ENCODE assay signal across 8 mouse cellular contexts in the genomic region with DNA sequence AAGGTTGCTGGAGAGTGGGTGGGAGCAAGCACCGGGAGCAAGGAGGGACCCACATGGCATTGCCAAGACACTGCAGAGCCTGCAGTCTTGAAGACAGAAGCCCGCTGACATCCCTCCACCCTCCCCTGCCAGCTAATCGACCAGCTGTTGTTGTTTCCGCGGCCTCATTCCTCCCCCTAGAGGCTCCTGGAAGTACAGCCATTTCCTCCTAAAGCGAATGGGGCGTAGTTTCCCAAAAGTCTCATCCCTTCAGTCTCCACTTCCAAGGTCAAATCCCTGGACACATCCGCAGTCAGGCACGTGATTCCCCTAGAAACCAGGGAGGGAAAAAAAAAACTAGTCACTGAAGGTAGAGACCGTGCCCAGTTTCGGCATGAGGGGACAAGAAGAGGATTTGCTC. TPM values are rescaled to one million over a fixed set of nuclear protein-coding genes. Genes with fewer than 3 reads are reported as not detected.
DNase-seq lines count a peak whose midpoint lies in the region; ATAC-seq and TF ChIP-seq lines count a peak whose summit lies in the region.

No protein-coding gene starts in this region.

- no peaks in the 10 kb centered on the region for H3K4me1 ChIP-seq in embryonic fibroblast, embryonic 13.5 days (ENCODE audit: control insufficient read depth, insufficient read depth, low read length)
- H3K4me1 ChIP-seq in heart, embryonic 12.5 days (replicated peaks), result peaks cover 14% of the 10 kb centered on the region; the same call in 1 of the 2 replicates
- H3K4me1 ChIP-seq in kidney, embryonic 15.5 days, result peaks cover 6% of the 10 kb centered on the region
- H3K4me1 ChIP-seq in liver, embryonic 12.5 days, result peaks cover 13% of the 10 kb centered on the region; the same call in 1 of the 2 replicates
- H3K4me1 ChIP-seq in neural tube, embryonic 11.5 days (ENCODE audit: control insufficient read depth, insufficient read depth, low read length), result peaks cover 4% of the 10 kb centered on the region

- peak; percentile 55 for DNase-seq in CD4-positive helper T cell, adult 2 months (ENCODE audit: low read depth, low spot score)
- peak; percentile 78 to 85 for DNase-seq in adrenal gland, postnatal 36 days
- peak; percentile 75 for DNase-seq in neural tube, embryonic 11.5 days (ENCODE audit: low spot score)
- DNase-seq in thymus, adult 18-20 months, result peak; percentile 23 to 24

- H3K9me3 ChIP-seq in heart, embryonic 12.5 days (replicated peaks), result no peaks in the 10 kb centered on the region
- no peaks in the 10 kb centered on the region for H3K9me3 ChIP-seq in kidney, embryonic 15.5 days (replicated peaks)
- H3K9me3 ChIP-seq in liver, embryonic 12.5 days (replicated peaks), result no peaks in the 10 kb centered on the region
- H3K9me3 ChIP-seq in neural tube, embryonic 11.5 days (ENCODE audit: control insufficient read depth, low read length), result no peaks in the 10 kb centered on the region

- no peak for TF ChIP-seq POLR2A in embryonic fibroblast, embryonic 13.5 days (IDR thresholded peaks at IDR 0.05; ENCODE audit: low read depth, low read length)

- 3% methylated on average over 11 of the region's 11 CpGs for WGBS in heart, embryonic 12.5 days
- 6% methylated on average over 11 of the region's 11 CpGs for WGBS in kidney, embryonic 15.5 days
- WGBS in liver, embryonic 12.5 days (ENCODE audit: insufficient replicate concordance), result 8% methylated on average over 11 of the region's 11 CpGs
- 13% methylated on average over 11 of the region's 11 CpGs for WGBS in neural tube, embryonic 11.5 days

- peak overlapping the region; percentile 21; the same call in 1 of the 2 replicates for H3K9ac ChIP-seq in heart, embryonic 12.5 days
- H3K9ac ChIP-seq in kidney, embryonic 15.5 days, result no peak overlapping the region
- no peak overlapping the region for H3K9ac ChIP-seq in liver, embryonic 12.5 days
- no peak overlapping the region for H3K9ac ChIP-seq in neural tube, embryonic 11.5 days (ENCODE audit: low read length)

- peak; percentile 50 for TF ChIP-seq CTCF in embryonic fibroblast, embryonic 13.5 days (IDR thresholded peaks at IDR 0.05; ENCODE audit: borderline replicate concordance, insufficient read depth, low read length)

- no peak overlapping the region for H3K4me3 ChIP-seq in embryonic fibroblast, embryonic 13.5 days (ENCODE audit: insufficient read depth, low read length)
- H3K4me3 ChIP-seq in heart, embryonic 12.5 days, result no peak overlapping the region
- no peak overlapping the region for H3K4me3 ChIP-seq in kidney, embryonic 15.5 days (replicated peaks)
- H3K4me3 ChIP-seq in liver, embryonic 12.5 days, result no peak overlapping the region
- no peak overlapping the region for H3K4me3 ChIP-seq in neural tube, embryonic 11.5 days (ENCODE audit: low read depth, low read length)

- H3K27me3 ChIP-seq in heart, embryonic 12.5 days (replicated peaks), result no peaks in the 10 kb centered on the region
- H3K27me3 ChIP-seq in kidney, embryonic 15.5 days, result no peaks in the 10 kb centered on the region
- no peaks in the 10 kb centered on the region; the same call in 1 of the 2 replicates for H3K27me3 ChIP-seq in liver, embryonic 12.5 days (replicated peaks)
- H3K27me3 ChIP-seq in neural tube, embryonic 11.5 days (ENCODE audit: control insufficient read depth, insufficient read depth, low read length), result no peaks in the 10 kb centered on the region

- peak overlapping the region; percentile 32; the same call in 1 of the 2 replicates for H3K4me2 ChIP-seq in heart, embryonic 12.5 days
- H3K4me2 ChIP-seq in kidney, embryonic 15.5 days, result 0 out of 2 replicates have a peak overlapping the region, but pooled peaks have one; percentile 26
- H3K4me2 ChIP-seq in liver, embryonic 12.5 days, result 0 out of 2 replicates have a peak overlapping the region, but pooled peaks have one; percentile 23
- no peak overlapping the region for H3K4me2 ChIP-seq in neural tube, embryonic 11.5 days (ENCODE audit: low read depth)

- peaks cover 15% of the 10 kb centered on the region for H3K36me3 ChIP-seq in heart, embryonic 12.5 days
- peaks cover 18% of the 10 kb centered on the region for H3K36me3 ChIP-seq in kidney, embryonic 15.5 days
- H3K36me3 ChIP-seq in liver, embryonic 12.5 days, result peaks cover 28% of the 10 kb centered on the region
- H3K36me3 ChIP-seq in neural tube, embryonic 11.5 days (ENCODE audit: control insufficient read depth, insufficient read depth, low read length), result no peaks in the 10 kb centered on the region

- H3K27ac ChIP-seq in embryonic fibroblast, embryonic 13.5 days (ENCODE audit: insufficient read depth, low read length), result no peak overlapping the region
- no peak overlapping the region for H3K27ac ChIP-seq in heart, embryonic 12.5 days (ENCODE audit: poor library complexity, severe bottlenecking)
- H3K27ac ChIP-seq in kidney, embryonic 15.5 days, result 0 out of 2 replicates have a peak overlapping the region, but pooled peaks have one; percentile 11
- H3K27ac ChIP-seq in liver, embryonic 12.5 days, result no peak overlapping the region
- H3K27ac ChIP-seq in neural tube, embryonic 11.5 days (ENCODE audit: low read depth, low read length), result no peak overlapping the region

- peak; percentile 49; the same call in 1 of the 2 replicates for ATAC-seq in heart, embryonic 12.5 days (ENCODE audit: insufficient number of reproducible peaks, low FRiP score)
- ATAC-seq in kidney, embryonic 15.5 days (replicated peaks; ENCODE audit: low FRiP score), result peak; percentile 53; the same call in 1 of the 2 replicates
- ATAC-seq in liver, embryonic 12.5 days, result 0 out of 2 replicates have a peak, but pooled peaks have one; percentile 21
- ATAC-seq in neural tube, embryonic 11.5 days (ENCODE audit: insufficient read depth, low FRiP score, low TSS enrichment), result no peak

RNA-seq across cellular contexts. Expression of a gene that starts 1.1 kb away (rescaled TPM):
- under 1 TPM; 0.10 to 0.30 TPM for total RNA-seq in adrenal gland, postnatal 36 days (2021)
- polyA plus RNA-seq in embryonic fibroblast, embryonic 13.5 days (2011; ENCODE audit: insufficient read length, low read depth, missing spikeins), result 0.37 and 0.45 TPM in 2 replicates
- 0.06 and 0.13 TPM in 2 replicates for polyA plus RNA-seq in heart, embryonic 12.5 days (2016; fragmentation: Nextera tagmentation; extraction: Ambion mirVana)
- 0.10 and 0.13 TPM in 2 replicates for polyA plus RNA-seq in kidney, embryonic 15.5 days (2015; fragmentation: Nextera tagmentation; extraction: Ambion mirVana)
- polyA plus RNA-seq in liver, embryonic 12.5 days (2016; fragmentation: Nextera tagmentation; extraction: Ambion mirVana), result 0.05 TPM in 1 of 2 replicates, not detected in the other
- polyA plus RNA-seq in neural tube, embryonic 11.5 days (2014; fragmentation: Nextera tagmentation; extraction: Ambion mirVana), result not detected in 2 replicates

RNA-seq across cellular contexts. Expression of a gene that starts 17.3 kb away (rescaled TPM):
- 10 to 100 TPM; 47.3 to 60.4 TPM for total RNA-seq in adrenal gland, postnatal 36 days (2021)
- 37.7 and 44.6 TPM in 2 replicates for polyA plus RNA-seq in embryonic fibroblast, embryonic 13.5 days (2011; ENCODE audit: insufficient read length, low read depth, missing spikeins)
- polyA plus RNA-seq in heart, embryonic 12.5 days (2016; fragmentation: Nextera tagmentation; extraction: Ambion mirVana), result 35.7 and 38.9 TPM in 2 replicates
- 48.9 and 57.9 TPM in 2 replicates for polyA plus RNA-seq in kidney, embryonic 15.5 days (2015; fragmentation: Nextera tagmentation; extraction: Ambion mirVana)
- polyA plus RNA-seq in liver, embryonic 12.5 days (2016; fragmentation: Nextera tagmentation; extraction: Ambion mirVana), result 28.4 and 28.9 TPM in 2 replicates
- 61.7 and 64.5 TPM in 2 replicates for polyA plus RNA-seq in neural tube, embryonic 11.5 days (2014; fragmentation: Nextera tagmentation; extraction: Ambion mirVana)

RNA-seq across cellular contexts. Expression of a gene that starts 18.8 kb away (rescaled TPM):
- total RNA-seq in adrenal gland, postnatal 36 days (2021), result under 1 TPM; 0.66 to 0.76 TPM
- 6.5 and 10.2 TPM in 2 replicates for polyA plus RNA-seq in embryonic fibroblast, embryonic 13.5 days (2011; ENCODE audit: insufficient read length, low read depth, missing spikeins)
- 14.0 and 14.3 TPM in 2 replicates for polyA plus RNA-seq in heart, embryonic 12.5 days (2016; fragmentation: Nextera tagmentation; extraction: Ambion mirVana)
- polyA plus RNA-seq in kidney, embryonic 15.5 days (2015; fragmentation: Nextera tagmentation; extraction: Ambion mirVana), result 18.1 and 22.2 TPM in 2 replicates
- 19.5 and 19.7 TPM in 2 replicates for polyA plus RNA-seq in liver, embryonic 12.5 days (2016; fragmentation: Nextera tagmentation; extraction: Ambion mirVana)
- polyA plus RNA-seq in neural tube, embryonic 11.5 days (2014; fragmentation: Nextera tagmentation; extraction: Ambion mirVana), result 17.9 and 18.6 TPM in 2 replicates

RNA-seq across cellular contexts. Expression of a gene that starts 29.0 kb away (rescaled TPM):
- 10 to 100 TPM; 51.6 to 54.2 TPM for total RNA-seq in adrenal gland, postnatal 36 days (2021)
- polyA plus RNA-seq in embryonic fibroblast, embryonic 13.5 days (2011; ENCODE audit: insufficient read length, low read depth, missing spikeins), result 50.7 and 55.6 TPM in 2 replicates
- polyA plus RNA-seq in heart, embryonic 12.5 days (2016; fragmentation: Nextera tagmentation; extraction: Ambion mirVana), result 10.9 and 11.8 TPM in 2 replicates
- 12.3 and 14.0 TPM in 2 replicates for polyA plus RNA-seq in kidney, embryonic 15.5 days (2015; fragmentation: Nextera tagmentation; extraction: Ambion mirVana)
- 7.3 and 7.5 TPM in 2 replicates for polyA plus RNA-seq in liver, embryonic 12.5 days (2016; fragmentation: Nextera tagmentation; extraction: Ambion mirVana)
- 18.8 and 20.0 TPM in 2 replicates for polyA plus RNA-seq in neural tube, embryonic 11.5 days (2014; fragmentation: Nextera tagmentation; extraction: Ambion mirVana)

RNA-seq across cellular contexts. Expression of a gene that starts 37.5 kb away (rescaled TPM):
- 10 to 100 TPM; 96.3 to 96.5 TPM for total RNA-seq in adrenal gland, postnatal 36 days (2021)
- polyA plus RNA-seq in embryonic fibroblast, embryonic 13.5 days (2011; ENCODE audit: insufficient read length, low read depth, missing spikeins), result 47.8 and 54.9 TPM in 2 replicates
- polyA plus RNA-seq in heart, embryonic 12.5 days (2016; fragmentation: Nextera tagmentation; extraction: Ambion mirVana), result 92.2 and 95.9 TPM in 2 replicates
- 47.4 and 48.4 TPM in 2 replicates for polyA plus RNA-seq in kidney, embryonic 15.5 days (2015; fragmentation: Nextera tagmentation; extraction: Ambion mirVana)
- polyA plus RNA-seq in liver, embryonic 12.5 days (2016; fragmentation: Nextera tagmentation; extraction: Ambion mirVana), result 21.7 and 23.1 TPM in 2 replicates
- polyA plus RNA-seq in neural tube, embryonic 11.5 days (2014; fragmentation: Nextera tagmentation; extraction: Ambion mirVana), result 41.1 and 42.7 TPM in 2 replicates

Comparison
In these comparisons a context has a peak if more than half of its experiments do, and no peak if none do; other contexts are left out.
1. DNase-seq: peak in every context shown above with its lines; median percentile 82 in adrenal gland, postnatal 36 days; 75 in neural tube, embryonic 11.5 days; 55 in CD4-positive helper T cell, adult 2 months; 24 in thymus, adult 18-20 months.